Mouse (Mus musculus): Measurements from ENCODE around the gene Dbp. TPM values are rescaled to one million over a fixed set of nuclear protein-coding genes. Genes with fewer than 3 reads are reported as not detected.

The Dbp gene
- polyA plus RNA-seq, 1 experiment from 2014 or later = 2.2 TPM

GRCm38 (mm10) chr7:45721234-45721571 lies 16.3 kb downstream of the Dbp start:
- no peak overlapping the region for H3K4me3 ChIP-seq
- H3K4me1 ChIP-seq = peaks cover 32% of the 10 kb centered on the region
- H3K27ac ChIP-seq (replicated peaks) = no peak overlapping the region
- 76% methylated on average over 7 of the region's 7 CpGs for WGBS
- no peaks in the 10 kb centered on the region for H3K27me3 ChIP-seq (replicated peaks)
- no peaks in the 10 kb centered on the region for H3K9me3 ChIP-seq
- peaks cover 74% of the 10 kb centered on the region for H3K36me3 ChIP-seq
- no peak overlapping the region for H3K4me2 ChIP-seq
- peak overlapping the region; percentile 40; the same call in 1 of the 2 replicates for H3K9ac ChIP-seq
- no peak for ATAC-seq (ENCODE audit: extremely low read depth, insufficient number of reproducible peaks, low FRiP score, low TSS enrichment)

DNA sequence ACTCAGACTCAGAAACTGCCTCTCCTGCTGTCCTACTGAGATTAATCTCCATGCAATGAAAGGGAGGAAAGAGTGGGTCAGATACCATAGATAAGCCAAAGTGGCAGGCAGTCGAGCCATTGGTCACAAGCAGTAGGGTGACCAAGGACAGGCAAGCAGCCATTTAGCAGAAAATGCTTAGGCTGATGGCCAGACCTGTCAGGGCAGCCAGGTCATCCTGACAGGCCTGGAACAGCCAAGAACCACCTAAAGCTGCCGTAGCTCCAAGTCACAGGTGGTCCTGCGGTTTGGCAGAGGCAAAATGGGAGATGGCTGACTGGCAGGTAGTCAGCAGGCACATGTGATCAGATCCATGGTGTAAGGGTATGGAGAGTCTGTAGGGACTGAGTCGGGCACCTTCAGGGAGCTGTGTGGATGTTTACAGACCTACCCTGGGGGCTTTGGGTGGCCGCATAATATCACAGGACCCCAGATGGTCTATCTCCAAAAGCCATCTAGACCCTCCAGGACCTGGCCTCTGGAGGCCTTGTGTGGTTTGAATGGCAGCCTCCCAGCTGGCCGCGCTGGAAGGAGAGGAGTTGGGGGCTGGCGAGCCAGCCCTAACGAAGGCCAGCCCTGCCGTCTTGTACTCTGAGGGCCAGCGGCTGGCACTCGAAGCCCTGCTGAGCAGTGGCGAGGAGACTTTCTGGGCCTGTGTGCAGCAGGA lies 16.9 kb downstream of the Dbp start:
- H3K36me3 ChIP-seq = peaks cover 80% of the 10 kb centered on the region
- no peaks in the 10 kb centered on the region for H3K27me3 ChIP-seq (replicated peaks)
- no peak for ATAC-seq (ENCODE audit: extremely low read depth, insufficient number of reproducible peaks, low FRiP score, low TSS enrichment)
- WGBS = 58% methylated on average over 13 of the region's 13 CpGs
- no peak overlapping the region for H3K27ac ChIP-seq (replicated peaks)
- peak overlapping the region; percentile 21; the same call in 1 of the 2 replicates for H3K9ac ChIP-seq
- H3K4me1 ChIP-seq = peaks cover 26% of the 10 kb centered on the region
- no peaks in the 10 kb centered on the region for H3K9me3 ChIP-seq
- no peak overlapping the region for H3K4me2 ChIP-seq
- H3K4me3 ChIP-seq = no peak overlapping the region

GRCm38 (mm10) chr7:45722348-45722713 lies 17.4 kb downstream of the Dbp start:
- Histone ChIP-seq H3K4me3 (no peak overlapping the region), H3K9me3 (no peaks in the 10 kb centered on the region), H3K36me3 (peaks cover 86% of the 10 kb centered on the region), H3K27ac (replicated peaks) (no peak overlapping the region), H3K27me3 (replicated peaks) (no peaks in the 10 kb centered on the region), H3K4me2 (no peak overlapping the region), H3K9ac (peak overlapping the region; percentile 21; the same call in 1 of the 2 replicates), H3K4me1 (peaks cover 21% of the 10 kb centered on the region)
- no peak for ATAC-seq (ENCODE audit: extremely low read depth, insufficient number of reproducible peaks, low FRiP score, low TSS enrichment)
- 68% methylated on average over 13 of the region's 13 CpGs for WGBS

GRCm38 (mm10) chr7:45723301-45723700 lies 18.4 kb downstream of the Dbp start:
- WGBS = 92% methylated on average over 4 of the region's 4 CpGs

DNA sequence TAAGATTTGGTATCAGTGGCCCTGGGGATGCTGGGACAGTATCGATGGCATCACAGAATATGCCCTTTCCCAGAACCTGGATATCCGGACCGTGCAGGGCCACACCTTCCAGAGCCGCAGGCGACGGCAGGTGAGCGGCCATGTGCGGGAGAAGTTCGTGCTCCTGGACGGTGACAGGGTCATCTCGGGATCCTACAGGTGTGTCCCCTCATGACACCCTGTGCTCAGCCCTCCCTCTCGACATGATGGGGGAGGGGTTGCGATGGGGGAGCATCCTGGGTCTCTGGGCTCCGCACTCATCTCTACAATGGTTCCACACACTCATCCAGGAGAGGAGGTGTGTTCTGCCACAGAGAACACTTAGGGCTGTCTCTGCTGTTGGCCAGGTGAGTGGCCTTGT lies 18.9 kb downstream of the Dbp start:
- ATAC-seq (ENCODE audit: extremely low read depth, insufficient number of reproducible peaks, low FRiP score, low TSS enrichment) = no peak

More at GRCm38 (mm10) chr7:45723301-45723700, 18.4 kb downstream of the Dbp start:
- peaks cover 21% of the 10 kb centered on the region for H3K4me1 ChIP-seq
- no peaks in the 10 kb centered on the region for H3K27me3 ChIP-seq (replicated peaks)
- no peak overlapping the region for H3K4me3 ChIP-seq
- H3K9me3 ChIP-seq = no peaks in the 10 kb centered on the region
- ATAC-seq (ENCODE audit: extremely low read depth, insufficient number of reproducible peaks, low FRiP score, low TSS enrichment) = no peak
- H3K27ac ChIP-seq (replicated peaks) = no peak overlapping the region
- peaks cover 89% of the 10 kb centered on the region for H3K36me3 ChIP-seq
- no peak overlapping the region for H3K4me2 ChIP-seq
- no peak overlapping the region for H3K9ac ChIP-seq

DNA sequence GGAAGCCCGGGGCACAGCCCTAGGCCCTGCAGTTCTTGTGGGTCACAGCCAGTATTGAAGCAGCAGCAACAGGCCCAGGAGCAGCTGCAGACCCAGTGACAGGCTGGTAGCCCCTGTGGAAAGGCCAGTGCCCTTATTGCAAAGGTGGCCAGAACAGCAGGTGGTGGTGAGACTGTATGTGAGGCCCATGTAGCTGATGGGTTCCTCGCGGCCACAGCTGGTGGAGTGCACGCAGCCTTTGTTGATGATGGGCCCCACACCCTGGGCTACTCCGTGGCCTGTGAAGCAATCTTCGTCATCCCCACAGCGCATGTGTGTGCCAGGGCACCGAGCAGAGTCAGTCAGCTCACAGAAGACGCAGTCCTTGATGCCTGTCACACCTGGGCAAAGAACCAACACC lies 20.3 kb downstream of the Dbp start:
- no peaks in the 10 kb centered on the region for H3K9me3 ChIP-seq
- ATAC-seq (ENCODE audit: extremely low read depth, insufficient number of reproducible peaks, low FRiP score, low TSS enrichment) = no peak
- H3K4me2 ChIP-seq = no peak overlapping the region
- no peak overlapping the region for H3K9ac ChIP-seq
- no peak overlapping the region for H3K4me3 ChIP-seq
- no peaks in the 10 kb centered on the region for H3K27me3 ChIP-seq (replicated peaks)
- peaks cover 5% of the 10 kb centered on the region; the same call in 1 of the 2 replicates for H3K4me1 ChIP-seq
- no peak overlapping the region for H3K27ac ChIP-seq (replicated peaks)
- peaks cover 83% of the 10 kb centered on the region for H3K36me3 ChIP-seq
- whole genome bisulfite sequencing = 92% methylated on average over 9 of the region's 9 CpGs

More for the DNA sequence above, 18.9 kb downstream of the Dbp start:
- Histone ChIP-seq H3K27me3 (replicated peaks) (no peaks in the 10 kb centered on the region), H3K9me3 (no peaks in the 10 kb centered on the region), H3K4me3 (no peak overlapping the region), H3K4me1 (peaks cover 19% of the 10 kb centered on the region), H3K4me2 (no peak overlapping the region), H3K36me3 (peaks cover 93% of the 10 kb centered on the region), H3K27ac (replicated peaks) (no peak overlapping the region), H3K9ac (no peak overlapping the region)
- WGBS = 93% methylated on average over 14 of the region's 14 CpGs

- Histone ChIP-seq H3K36me3 (peaks cover 77% of the 10 kb centered on the region), H3K27ac (replicated peaks) (no peak within 1 kb of the TSS), H3K4me1 (peaks cover 10% of the 10 kb centered on the region), H3K4me2 (no peak within 1 kb of the TSS), H3K9me3 (no peaks in the 10 kb centered on the region), H3K4me3 (no peak within 1 kb of the TSS), H3K9ac (no peak within 1 kb of the TSS), H3K27me3 (replicated peaks) (no peaks in the 10 kb centered on the region)
- WGBS = 89% methylated on average over 11 of the region's 11 CpGs
- no peak for ATAC-seq (ENCODE audit: extremely low read depth, insufficient number of reproducible peaks, low FRiP score, low TSS enrichment)
Observed at GRCm38 (mm10) chr7:45725713-45726112, 20.8 kb downstream of the Dbp start, which contains the start of gene Spaca4. TSS of gene Spaca4 (minus strand) at chr7:45725813.

DNA sequence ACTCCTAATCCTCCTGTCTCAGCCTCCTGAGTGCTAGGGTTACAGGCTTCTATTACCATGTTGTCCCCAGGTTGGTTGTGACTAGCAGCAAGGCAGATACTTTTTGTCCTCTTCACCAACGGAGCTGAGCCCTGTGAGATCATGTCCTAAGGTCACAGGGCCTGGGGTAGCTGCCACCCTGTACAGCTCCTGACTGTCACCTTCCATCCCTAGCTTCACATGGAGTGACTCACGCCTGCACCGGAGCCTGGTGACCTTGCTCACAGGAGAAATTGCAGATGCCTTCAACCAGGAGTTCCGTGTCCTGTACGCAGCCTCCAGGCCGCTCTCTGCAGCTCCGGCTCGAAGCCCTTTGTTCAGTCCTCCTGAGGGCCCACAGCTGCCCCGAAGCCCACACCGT lies 21.5 kb downstream of the Dbp start:
- Histone ChIP-seq H3K27ac (replicated peaks) (no peak overlapping the region), H3K4me2 (no peak overlapping the region)
- WGBS = 89% methylated on average over 10 of the region's 10 CpGs

DNA sequence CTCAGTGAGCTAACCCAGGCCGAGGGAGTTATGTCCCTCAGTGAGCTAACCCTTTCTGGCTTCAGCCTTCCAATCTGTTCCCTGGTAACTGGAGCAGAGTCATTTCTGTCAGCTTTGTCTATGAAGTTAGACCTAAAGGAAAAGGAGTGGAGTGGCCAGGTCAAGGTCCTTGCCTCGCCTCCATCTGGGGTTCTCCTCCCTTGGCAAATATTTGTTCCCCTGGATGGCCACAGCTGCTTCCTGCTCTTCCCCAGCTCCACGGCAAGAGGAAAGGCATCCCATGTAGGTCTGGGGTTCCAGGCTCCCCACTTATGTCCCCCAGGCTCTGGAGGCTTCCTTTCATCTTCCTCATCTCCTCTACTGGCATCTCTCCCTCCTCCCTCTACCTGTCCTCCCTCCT lies 22.7 kb downstream of the Dbp start:
- no peak overlapping the region for H3K4me3 ChIP-seq
- H3K9me3 ChIP-seq = no peaks in the 10 kb centered on the region
- H3K4me1 ChIP-seq = peaks cover 12% of the 10 kb centered on the region
- WGBS = 64% methylated on average over 3 of the region's 3 CpGs
- no peak overlapping the region for H3K27ac ChIP-seq (replicated peaks)
- no peak overlapping the region for H3K9ac ChIP-seq
- no peaks in the 10 kb centered on the region for H3K27me3 ChIP-seq (replicated peaks)
- peaks cover 58% of the 10 kb centered on the region for H3K36me3 ChIP-seq
- ATAC-seq (ENCODE audit: extremely low read depth, insufficient number of reproducible peaks, low FRiP score, low TSS enrichment) = no peak
- no peak overlapping the region for H3K4me2 ChIP-seq

More for the DNA sequence above, 21.5 kb downstream of the Dbp start:
- Histone ChIP-seq H3K27me3 (replicated peaks) (no peaks in the 10 kb centered on the region), H3K4me1 (peaks cover 12% of the 10 kb centered on the region), H3K4me3 (no peak overlapping the region), H3K36me3 (peaks cover 70% of the 10 kb centered on the region), H3K9ac (no peak overlapping the region), H3K9me3 (no peaks in the 10 kb centered on the region)
- no peak for ATAC-seq (ENCODE audit: extremely low read depth, insufficient number of reproducible peaks, low FRiP score, low TSS enrichment)

- no peaks in the 10 kb centered on the region for H3K9me3 ChIP-seq
- H3K36me3 ChIP-seq = peaks cover 25% of the 10 kb centered on the region
- no peak overlapping the region for H3K4me2 ChIP-seq
- no peaks in the 10 kb centered on the region for H3K27me3 ChIP-seq (replicated peaks)
- ATAC-seq (ENCODE audit: extremely low read depth, insufficient number of reproducible peaks, low FRiP score, low TSS enrichment) = no peak
- 0 out of 2 replicates have a peak overlapping the region, but pooled peaks have one; percentile 16 for H3K9ac ChIP-seq
- H3K4me1 ChIP-seq = peaks cover 12% of the 10 kb centered on the region
- no peak overlapping the region for H3K27ac ChIP-seq (replicated peaks)
- no peak overlapping the region for H3K4me3 ChIP-seq
- 17% methylated on average over 16 of the region's 16 CpGs for WGBS
Observed at GRCm38 (mm10) chr7:45730727-45731431, 26.0 kb downstream of the Dbp start.

DNA sequence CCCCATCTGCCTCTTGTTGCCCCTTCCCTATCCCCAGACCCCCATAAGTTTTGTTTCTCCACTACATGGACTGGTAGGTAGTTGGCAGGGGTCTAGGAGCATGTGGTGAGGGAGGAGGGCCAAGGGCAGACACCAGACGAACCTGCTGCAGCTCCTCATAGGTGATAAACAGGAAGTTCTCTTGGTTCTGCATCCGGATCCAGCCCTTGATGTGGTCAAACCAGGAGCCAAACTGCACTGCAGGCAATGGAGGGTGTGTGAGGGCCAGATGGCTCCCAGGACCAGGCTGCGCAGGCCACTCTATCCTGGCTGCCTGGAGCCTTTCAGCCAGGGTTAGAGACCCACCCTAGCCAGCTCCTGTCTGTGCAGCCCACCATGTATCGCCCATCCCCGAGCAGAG lies 28.6 kb downstream of the Dbp start:
- no peak overlapping the region for H3K27ac ChIP-seq (replicated peaks)
- H3K4me3 ChIP-seq = no peak overlapping the region
- no peaks in the 10 kb centered on the region for H3K27me3 ChIP-seq (replicated peaks)
- H3K4me1 ChIP-seq = peaks cover 12% of the 10 kb centered on the region
- no peak overlapping the region for H3K9ac ChIP-seq
- peaks cover 6% of the 10 kb centered on the region; the same call in 1 of the 2 replicates for H3K36me3 ChIP-seq
- no peaks in the 10 kb centered on the region for H3K9me3 ChIP-seq
- ATAC-seq (ENCODE audit: extremely low read depth, insufficient number of reproducible peaks, low FRiP score, low TSS enrichment) = no peak
- no peak overlapping the region for H3K4me2 ChIP-seq
- 73% methylated on average over 5 of the region's 5 CpGs for WGBS
